Mouse (Mus musculus) forelimb bud, embryonic 11.5 days (tissue): ENCODE results near the gene Gm5114.
"Not testable (repeated sequence)": the region's sequence is repeated elsewhere in the genome, so short reads cannot be mapped to it uniquely, and the experiment has no call there.

Source experiments
- DNase-seq: peaks from one replicate; pipeline ENCODE4 v3.0.0-alpha.2; 2012; ENCODE audit warnings: low read depth, low spot score

The Gm5114 gene

DNA sequence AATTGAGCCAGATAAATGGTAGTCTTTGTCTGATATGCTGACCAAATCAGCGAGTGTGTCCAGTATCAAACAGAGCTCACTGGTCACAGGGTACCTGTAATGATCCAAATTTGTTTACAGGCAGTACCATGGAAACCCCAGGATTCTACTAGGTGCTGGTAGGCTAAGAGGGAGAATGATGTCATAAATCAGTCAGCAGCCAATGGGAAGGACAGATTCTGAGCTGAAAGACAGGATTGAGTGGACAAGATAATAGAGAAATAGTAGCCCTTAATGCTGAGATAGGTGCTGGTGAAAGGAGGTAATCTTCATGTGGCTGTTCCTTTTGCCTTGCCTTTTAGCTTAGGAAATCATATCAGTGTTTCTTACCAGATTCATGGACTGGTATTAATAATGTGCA, at the start of gene Gm5114:
Gene Gm5114 (minus strand): TSS at position 101 of the 400 bp plus-strand sequence.
- DNase-seq = not testable (repeated sequence)

DNA sequence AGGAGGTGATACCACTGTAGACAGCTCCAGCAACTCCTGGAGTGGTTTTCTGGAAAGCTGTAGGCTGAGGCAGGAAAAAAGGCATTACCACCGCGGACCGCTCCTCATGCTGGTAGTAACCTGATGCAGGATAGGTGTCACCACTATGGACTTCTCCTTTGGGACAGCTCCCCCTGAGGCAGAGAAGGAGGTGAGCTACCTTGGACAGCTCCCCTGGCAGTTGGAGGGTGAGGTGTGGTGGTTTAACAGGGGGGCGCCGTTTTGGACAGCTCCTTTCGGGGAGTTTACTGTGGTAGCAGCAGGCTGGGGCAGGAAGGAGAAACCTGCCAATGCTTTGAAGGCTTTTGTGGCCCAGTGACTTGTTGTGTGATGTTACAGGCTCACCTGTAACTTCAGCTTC, 42.8 kb upstream of the Gm5114 start:
- DNase-seq = peak; percentile 82

DNA sequence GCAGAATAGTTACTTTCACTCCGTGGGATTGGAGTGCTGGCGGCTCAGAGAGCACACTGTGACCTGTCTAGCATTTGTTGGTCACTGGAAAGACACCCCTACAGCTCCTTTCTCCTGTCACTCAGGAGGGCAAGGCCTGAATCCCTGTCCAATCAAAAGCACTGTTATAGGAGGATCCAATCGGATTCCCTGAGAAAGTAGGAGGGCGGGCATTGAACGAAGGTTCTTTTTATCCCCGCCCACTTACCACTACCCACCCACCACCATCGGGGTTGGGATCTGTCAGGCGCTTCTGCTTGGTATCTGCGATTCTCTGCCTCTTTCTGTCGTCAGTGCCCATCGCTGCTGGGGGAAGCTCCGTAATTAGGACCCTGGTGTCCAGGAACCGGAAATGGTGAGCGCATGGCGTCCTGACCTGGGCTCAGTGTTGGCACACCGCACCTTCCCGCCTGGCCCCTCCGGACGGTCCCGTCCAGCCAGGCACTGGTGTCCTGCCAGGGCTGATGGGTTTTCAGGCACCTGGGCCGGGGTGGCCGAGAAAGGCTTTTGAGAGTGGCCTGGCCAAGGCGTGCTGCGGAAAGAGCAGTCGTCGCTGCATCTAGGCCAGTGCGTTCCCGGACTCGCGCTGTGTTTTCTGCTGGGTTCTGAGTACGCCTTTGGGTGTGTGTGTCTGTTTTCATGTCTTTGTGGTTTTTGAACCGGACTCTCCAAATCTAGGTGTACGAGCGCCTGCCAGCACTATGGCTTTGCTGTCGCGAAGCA, 36.5 kb upstream of the Gm5114 start:
- DNase-seq = peak; percentile 93

DNA sequence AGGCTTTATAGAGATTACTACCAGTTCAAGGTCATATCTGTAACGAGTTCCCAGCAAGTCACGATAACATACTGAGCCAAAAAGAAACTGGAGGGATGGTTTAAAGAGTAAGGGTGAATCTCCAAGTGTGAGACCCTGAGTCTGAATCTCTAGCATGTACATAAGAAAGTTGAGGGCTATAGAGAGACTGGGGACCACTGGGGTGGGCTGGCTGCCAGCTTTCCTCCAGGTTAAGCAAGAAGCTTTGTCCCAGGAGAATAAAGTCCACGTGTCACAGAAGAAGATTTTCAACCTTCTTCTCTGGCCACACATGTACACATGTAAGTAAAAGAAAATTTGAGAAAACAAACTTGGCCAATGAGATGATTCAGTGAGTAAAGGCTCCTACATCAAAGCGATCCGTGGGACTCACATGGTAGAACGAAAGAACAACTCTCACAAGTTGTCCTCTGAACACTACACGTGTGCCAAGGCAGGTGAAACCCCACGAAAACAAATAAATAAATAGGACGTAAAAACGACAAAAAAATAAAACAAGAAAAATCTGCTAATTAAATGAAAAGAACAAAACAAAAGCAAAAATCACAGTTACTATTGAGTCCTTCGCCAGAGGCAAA, 35.8 kb upstream of the Gm5114 start:
- DNase-seq = no peak

DNA sequence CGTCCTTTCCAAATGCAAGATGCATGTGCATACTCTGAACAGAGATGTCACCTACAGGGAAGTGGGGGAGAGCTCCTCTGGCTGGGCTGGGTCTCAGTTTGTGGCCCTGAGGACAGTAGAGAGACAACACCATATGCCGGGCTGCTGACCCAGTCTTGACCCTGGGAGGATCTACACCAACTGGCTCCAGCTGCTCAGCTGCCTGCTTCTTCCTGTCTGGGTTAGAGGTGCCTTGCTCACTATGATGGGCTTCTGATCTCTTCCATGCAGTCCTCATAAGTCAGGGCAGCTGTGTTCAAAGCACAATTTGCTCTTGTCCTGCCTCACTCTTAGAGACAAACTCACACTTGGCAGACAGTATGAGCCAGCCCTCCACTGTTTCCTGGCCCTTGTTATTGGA, 28.3 kb upstream of the Gm5114 start:
- no peak for DNase-seq

DNA sequence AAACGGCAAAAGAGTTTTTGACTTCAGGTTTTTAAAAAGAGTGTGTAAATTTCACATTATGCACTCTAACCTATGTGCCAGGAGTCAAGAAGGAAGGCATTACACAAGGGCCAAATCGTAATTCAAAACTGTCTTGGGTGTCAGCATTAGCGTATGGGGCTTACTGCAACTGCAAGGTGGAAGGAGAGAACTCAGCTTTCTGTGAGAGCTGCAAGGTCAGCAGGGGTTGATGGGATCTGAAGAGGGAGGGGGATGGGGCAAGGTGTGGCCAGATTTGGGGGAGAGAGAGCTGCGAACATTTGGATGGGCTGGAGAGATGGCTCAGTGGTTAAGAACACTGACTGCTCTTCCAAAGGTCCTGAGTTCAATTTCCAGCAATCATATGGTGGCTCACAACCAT, 27.4 kb upstream of the Gm5114 start:
- DNase-seq = no peak
